Mouse (Mus musculus): ENCODE measurements around the gene Nfyb. TPM values are rescaled to one million over a fixed set of nuclear protein-coding genes. Genes with fewer than 3 reads are reported as not detected.

Nfyb gene
- polyA plus RNA-seq (2011; ENCODE audit: insufficient read depth, insufficient read length, low read depth, missing spikeins) = 101 and 114 TPM in 2 replicates

DNA sequence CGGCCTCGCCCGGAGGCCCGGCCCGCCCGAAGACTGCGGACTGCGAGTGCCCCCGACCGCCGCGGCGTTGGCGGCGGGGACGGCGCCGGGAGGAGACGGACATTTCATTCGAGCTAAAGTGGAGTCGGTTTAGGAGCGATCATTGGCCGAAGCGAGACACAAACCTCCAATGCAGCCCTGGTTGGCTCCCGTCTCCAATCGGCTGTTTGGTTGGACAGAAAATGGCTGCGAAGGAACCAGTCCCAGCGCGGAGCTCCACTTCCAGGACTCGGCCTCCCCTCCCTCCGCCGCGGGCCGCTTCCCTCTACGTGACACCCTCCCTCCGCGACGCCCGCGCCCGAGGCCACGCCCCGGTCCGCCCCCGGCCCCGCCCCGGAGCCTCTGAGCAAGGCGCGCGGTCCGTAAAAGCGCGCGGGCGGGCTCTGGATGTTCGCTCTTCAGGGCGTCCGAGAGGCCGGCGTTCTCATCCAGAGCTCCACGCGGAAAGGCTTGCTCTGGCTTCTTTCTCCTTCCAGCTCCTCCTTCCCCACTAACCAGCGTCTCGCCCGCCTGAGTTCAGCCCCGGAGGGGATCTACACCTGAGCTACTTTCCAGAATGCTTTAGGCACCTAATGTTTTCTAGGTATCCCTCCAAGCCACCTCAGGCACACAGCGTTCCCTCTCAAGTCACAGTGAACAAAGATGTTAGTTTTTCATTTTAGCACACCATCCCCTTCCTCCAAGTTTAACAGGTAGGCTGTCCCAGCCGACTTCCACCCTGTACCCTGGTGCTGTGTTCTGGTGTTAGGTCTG lies at the start of gene Nfyb:
Gene Nfyb, minus strand, starts transcription at position 305 of the 792 bp plus-strand sequence.
- TF ChIP-seq EP300 (IDR thresholded peaks at IDR 0.05; ENCODE audit: insufficient read depth, low read depth, low read length) (peak; percentile 38; the same call in 1 of the 2 replicates), POLR2A (IDR thresholded peaks at IDR 0.05; ENCODE audit: insufficient read depth, low read length) (peak; percentile 59), CTCF (IDR thresholded peaks at IDR 0.05; ENCODE audit: low read depth, low read length) (no peak)
- H3K4me3 ChIP-seq (ENCODE audit: low read depth, low read length) = peak within 1 kb of the TSS; percentile 85
- H3K27ac ChIP-seq (ENCODE audit: insufficient read depth, low read length) = peak within 1 kb of the TSS; percentile 87
- peaks cover 12% of the 10 kb centered on the region; the same call in 1 of the 2 replicates for H3K36me3 ChIP-seq (ENCODE audit: control insufficient read depth, insufficient read depth, low read length, poor library complexity, severe bottlenecking)
- no peaks in the 10 kb centered on the region for H3K27me3 ChIP-seq (ENCODE audit: control insufficient read depth, insufficient read depth, low read length, poor library complexity, severe bottlenecking)
- H3K9ac ChIP-seq (ENCODE audit: low read depth, poor library complexity, severe bottlenecking) = peak within 1 kb of the TSS; percentile 99
- no peaks in the 10 kb centered on the region for H3K9me3 ChIP-seq (replicated peaks; ENCODE audit: control insufficient read depth, insufficient read depth, low read length, poor library complexity, severe bottlenecking)
- peaks cover 7% of the 10 kb centered on the region for H3K4me1 ChIP-seq (ENCODE audit: control insufficient read depth, insufficient read depth, low read length)

- Histone ChIP-seq H3K4me1 (ENCODE audit: control insufficient read depth, insufficient read depth, low read length) (peaks cover 13% of the 10 kb centered on the region), H3K27me3 (ENCODE audit: control insufficient read depth, insufficient read depth, low read length, poor library complexity, severe bottlenecking) (no peaks in the 10 kb centered on the region), H3K27ac (ENCODE audit: insufficient read depth, low read length) (peak overlapping the region; percentile 38), H3K9ac (ENCODE audit: low read depth, poor library complexity, severe bottlenecking) (peak overlapping the region; percentile 75), H3K36me3 (ENCODE audit: control insufficient read depth, insufficient read depth, low read length, poor library complexity, severe bottlenecking) (no peaks in the 10 kb centered on the region), H3K4me3 (ENCODE audit: low read depth, low read length) (peak overlapping the region; percentile 69), H3K9me3 (replicated peaks; ENCODE audit: control insufficient read depth, insufficient read depth, low read length, poor library complexity, severe bottlenecking) (no peaks in the 10 kb centered on the region)
- TF ChIP-seq EP300 (IDR thresholded peaks at IDR 0.05; ENCODE audit: insufficient read depth, low read depth, low read length) (no peak), CTCF (IDR thresholded peaks at IDR 0.05; ENCODE audit: low read depth, low read length) (peak; percentile 66)
Measured at GRCm38 (mm10) chr10:82811855-82812431, 48.0 kb upstream of the Nfyb start.

- Histone ChIP-seq H3K27me3 (ENCODE audit: control insufficient read depth, insufficient read depth, low read length, poor library complexity, severe bottlenecking) (no peaks in the 10 kb centered on the region), H3K9ac (ENCODE audit: low read depth, poor library complexity, severe bottlenecking) (peak overlapping the region; percentile 58), H3K27ac (ENCODE audit: insufficient read depth, low read length) (peak overlapping the region; percentile 100), H3K9me3 (replicated peaks; ENCODE audit: control insufficient read depth, insufficient read depth, low read length, poor library complexity, severe bottlenecking) (no peaks in the 10 kb centered on the region), H3K4me3 (ENCODE audit: low read depth, low read length) (peak overlapping the region; percentile 23), H3K4me1 (ENCODE audit: control insufficient read depth, insufficient read depth, low read length) (peaks cover 11% of the 10 kb centered on the region), H3K36me3 (ENCODE audit: control insufficient read depth, insufficient read depth, low read length, poor library complexity, severe bottlenecking) (no peaks in the 10 kb centered on the region)
- TF ChIP-seq CTCF (IDR thresholded peaks at IDR 0.05; ENCODE audit: low read depth, low read length) (no peak), EP300 (IDR thresholded peaks at IDR 0.05; ENCODE audit: insufficient read depth, low read depth, low read length) (peak; percentile 100), POLR2A (IDR thresholded peaks at IDR 0.05; ENCODE audit: insufficient read depth, low read length) (peak; percentile 10)
Measured at GRCm38 (mm10) chr10:82809352-82809751, 45.4 kb upstream of the Nfyb start.

GRCm38 (mm10) chr10:82808891-82809290 lies 44.9 kb upstream of the Nfyb start:
- no peaks in the 10 kb centered on the region for H3K36me3 ChIP-seq (ENCODE audit: control insufficient read depth, insufficient read depth, low read length, poor library complexity, severe bottlenecking)

GRCm38 (mm10) chr10:82808155-82808554 lies 44.2 kb upstream of the Nfyb start:
- Histone ChIP-seq H3K36me3 (ENCODE audit: control insufficient read depth, insufficient read depth, low read length, poor library complexity, severe bottlenecking) (no peaks in the 10 kb centered on the region), H3K9me3 (replicated peaks; ENCODE audit: control insufficient read depth, insufficient read depth, low read length, poor library complexity, severe bottlenecking) (no peaks in the 10 kb centered on the region), H3K4me3 (ENCODE audit: low read depth, low read length) (peak overlapping the region; percentile 12), H3K4me1 (ENCODE audit: control insufficient read depth, insufficient read depth, low read length) (peaks cover 9% of the 10 kb centered on the region), H3K9ac (ENCODE audit: low read depth, poor library complexity, severe bottlenecking) (peak overlapping the region; percentile 52; the same call in 1 of the 2 replicates), H3K27ac (ENCODE audit: insufficient read depth, low read length) (peak overlapping the region; percentile 82), H3K27me3 (ENCODE audit: control insufficient read depth, insufficient read depth, low read length, poor library complexity, severe bottlenecking) (no peaks in the 10 kb centered on the region)
- TF ChIP-seq EP300 (IDR thresholded peaks at IDR 0.05; ENCODE audit: insufficient read depth, low read depth, low read length) (peak; percentile 64; the same call in 1 of the 2 replicates), POLR2A (IDR thresholded peaks at IDR 0.05; ENCODE audit: insufficient read depth, low read length) (no peak)

More at GRCm38 (mm10) chr10:82808891-82809290, 44.9 kb upstream of the Nfyb start:
- TF ChIP-seq POLR2A (IDR thresholded peaks at IDR 0.05; ENCODE audit: insufficient read depth, low read length) (no peak), CTCF (IDR thresholded peaks at IDR 0.05; ENCODE audit: low read depth, low read length) (no peak), EP300 (IDR thresholded peaks at IDR 0.05; ENCODE audit: insufficient read depth, low read depth, low read length) (no peak)
- Histone ChIP-seq H3K4me1 (ENCODE audit: control insufficient read depth, insufficient read depth, low read length) (peaks cover 11% of the 10 kb centered on the region), H3K9me3 (replicated peaks; ENCODE audit: control insufficient read depth, insufficient read depth, low read length, poor library complexity, severe bottlenecking) (no peaks in the 10 kb centered on the region), H3K27me3 (ENCODE audit: control insufficient read depth, insufficient read depth, low read length, poor library complexity, severe bottlenecking) (no peaks in the 10 kb centered on the region), H3K4me3 (ENCODE audit: low read depth, low read length) (peak overlapping the region; percentile 23), H3K9ac (ENCODE audit: low read depth, poor library complexity, severe bottlenecking) (peak overlapping the region; percentile 52), H3K27ac (ENCODE audit: insufficient read depth, low read length) (peak overlapping the region; percentile 94)

DNA sequence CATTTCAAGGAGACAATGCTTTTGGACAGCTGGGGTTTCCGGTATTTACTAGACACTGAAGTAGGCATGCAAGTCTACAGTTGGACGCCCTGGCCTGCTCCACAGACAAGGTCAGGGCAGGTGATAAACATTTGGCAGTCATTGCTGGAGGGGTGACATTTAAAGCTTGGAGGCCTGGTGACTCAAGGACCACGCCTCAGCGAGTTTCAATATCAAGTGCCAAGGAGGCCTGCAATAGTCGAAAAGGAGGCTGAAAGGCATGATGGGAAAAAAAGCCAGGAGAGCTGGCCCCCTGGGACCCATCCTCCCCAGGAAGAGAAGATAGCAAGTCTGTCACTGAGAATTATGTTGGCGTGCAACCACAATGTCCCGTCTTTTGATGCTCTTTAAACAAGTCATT lies 43.3 kb upstream of the Nfyb start:
- TF ChIP-seq POLR2A (IDR thresholded peaks at IDR 0.05; ENCODE audit: insufficient read depth, low read length) (no peak), EP300 (IDR thresholded peaks at IDR 0.05; ENCODE audit: insufficient read depth, low read depth, low read length) (peak; percentile 86; the same call in 1 of the 2 replicates), CTCF (IDR thresholded peaks at IDR 0.05; ENCODE audit: low read depth, low read length) (no peak)
- Histone ChIP-seq H3K4me1 (ENCODE audit: control insufficient read depth, insufficient read depth, low read length) (peaks cover 9% of the 10 kb centered on the region), H3K36me3 (ENCODE audit: control insufficient read depth, insufficient read depth, low read length, poor library complexity, severe bottlenecking) (no peaks in the 10 kb centered on the region), H3K9me3 (replicated peaks; ENCODE audit: control insufficient read depth, insufficient read depth, low read length, poor library complexity, severe bottlenecking) (no peaks in the 10 kb centered on the region), H3K9ac (ENCODE audit: low read depth, poor library complexity, severe bottlenecking) (no peak overlapping the region), H3K27me3 (ENCODE audit: control insufficient read depth, insufficient read depth, low read length, poor library complexity, severe bottlenecking) (no peaks in the 10 kb centered on the region), H3K4me3 (ENCODE audit: low read depth, low read length) (no peak overlapping the region), H3K27ac (ENCODE audit: insufficient read depth, low read length) (peak overlapping the region; percentile 32)

All from ES-Bruce4 (cell line).